Mouse (Mus musculus) frontal cortex, postnatal 36 days (tissue): ENCODE data around the gene Cers2.
A peak's percentile ranks its signal among the peaks of the same experiment; 100 is the strongest.
"Not testable (repeated sequence)": the region's sequence is repeated elsewhere in the genome, so short reads cannot be mapped to it uniquely, and the experiment has no call there.

Source experiments
- DNase-seq, 2 experiments: peaks; one replicate each; pipeline ENCODE4 v3.0.0; 2022; ENCODE audit warnings: low spot score in 2 of 2

The Cers2 gene

DNA sequence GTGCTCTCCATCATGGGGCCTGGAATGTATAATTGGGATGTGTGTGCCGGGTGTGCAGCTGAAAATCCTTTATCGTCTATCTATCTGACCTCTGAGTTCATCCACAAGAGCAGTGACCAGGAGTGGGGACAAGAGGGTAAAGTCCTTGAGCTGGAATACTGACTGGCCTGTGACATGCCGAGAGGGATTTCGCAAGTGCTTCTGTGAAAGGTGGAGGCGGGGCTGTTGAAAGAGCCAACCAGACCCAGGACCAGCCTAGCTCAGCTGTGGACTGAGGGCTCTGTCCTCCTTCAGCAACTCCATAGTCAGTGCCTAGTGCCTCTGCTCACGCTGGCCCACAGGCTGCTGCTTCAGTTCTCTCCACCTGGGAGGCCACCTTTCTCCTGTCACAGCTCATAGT lies 4.0 kb downstream of the Cers2 start:
- DNase-seq = no peak

DNA sequence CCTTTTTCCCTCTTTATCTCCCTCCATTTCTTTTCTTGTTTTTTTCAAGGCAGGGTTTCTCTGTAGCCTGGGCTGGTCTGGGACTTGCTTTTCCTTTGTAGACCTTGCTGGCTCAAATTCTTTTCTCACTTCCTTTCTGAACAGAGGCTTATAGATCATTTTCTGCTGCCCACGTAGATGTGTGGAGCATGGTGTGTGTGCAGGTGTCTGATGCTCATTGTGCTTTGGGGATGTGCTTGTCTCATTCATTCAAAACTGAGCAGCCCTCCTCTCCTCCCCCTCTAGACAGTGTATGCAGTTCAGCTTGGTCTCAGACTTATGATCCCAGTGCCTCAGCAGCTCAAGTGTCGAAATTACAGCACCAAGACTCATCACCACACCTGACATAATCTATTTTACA lies 4.5 kb downstream of the Cers2 start:
- DNase-seq = no peak

DNA sequence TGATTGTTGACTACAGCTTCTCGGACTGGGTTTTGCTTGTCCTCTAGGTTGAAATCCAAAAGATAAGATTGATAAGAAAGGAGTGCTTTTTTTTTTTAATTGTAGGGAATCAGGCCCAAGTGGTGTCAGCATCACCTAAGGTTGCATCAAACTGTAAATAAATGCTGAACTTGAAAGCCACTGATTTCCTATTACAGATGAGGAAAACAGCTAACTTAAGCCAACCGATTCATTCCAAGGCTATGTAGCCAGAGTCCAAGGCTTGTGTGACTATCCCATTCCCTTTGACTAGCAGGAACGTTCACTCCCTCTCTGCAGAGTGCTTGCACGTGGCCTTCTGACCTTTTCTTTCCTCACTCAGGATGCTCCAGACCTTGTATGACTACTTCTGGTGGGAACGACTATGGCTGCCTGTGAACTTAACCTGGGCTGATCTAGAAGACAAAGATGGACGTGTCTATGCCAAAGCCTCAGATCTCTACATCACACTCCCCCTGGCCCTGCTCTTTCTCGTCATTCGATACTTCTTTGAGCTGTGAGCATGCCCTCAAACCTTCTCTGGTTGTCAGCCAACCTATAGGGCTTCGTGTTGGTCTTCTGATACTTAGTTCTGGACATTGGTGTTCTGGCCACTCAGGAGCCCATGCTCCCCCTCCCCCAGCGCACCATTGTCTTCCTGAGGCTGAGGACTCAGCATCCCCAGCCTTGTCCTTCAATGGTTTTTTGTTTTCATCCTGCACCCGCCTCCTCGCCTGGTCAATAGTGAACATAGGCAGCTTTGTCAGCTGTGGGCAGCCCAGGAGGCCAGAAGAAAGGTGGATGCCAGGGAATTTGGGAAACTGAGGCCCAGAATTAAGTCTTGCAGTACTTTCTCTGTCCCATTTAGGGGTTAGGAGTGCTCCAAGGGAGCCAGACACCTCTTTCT lies 5.4 kb downstream of the Cers2 start:
- no peak for DNase-seq

DNA sequence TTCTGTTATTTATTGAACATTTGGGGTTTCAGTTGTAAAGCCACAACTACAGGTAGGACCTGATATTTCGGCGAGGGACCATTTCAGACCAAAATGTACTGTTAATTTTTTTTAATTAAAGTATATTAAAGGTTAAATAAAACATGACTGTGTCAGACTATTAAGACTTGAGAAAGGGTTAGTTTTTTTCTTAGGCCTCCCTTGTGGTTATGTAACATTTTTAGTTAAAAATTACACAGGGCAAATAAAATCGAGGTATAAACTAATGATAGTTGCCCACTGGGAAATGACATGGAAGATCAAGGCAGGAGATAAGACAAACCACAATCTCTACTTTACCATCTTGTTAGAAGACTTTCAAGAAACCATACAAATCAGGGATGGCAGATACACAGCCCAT lies 8.8 kb downstream of the Cers2 start:
- no peak for DNase-seq

DNA sequence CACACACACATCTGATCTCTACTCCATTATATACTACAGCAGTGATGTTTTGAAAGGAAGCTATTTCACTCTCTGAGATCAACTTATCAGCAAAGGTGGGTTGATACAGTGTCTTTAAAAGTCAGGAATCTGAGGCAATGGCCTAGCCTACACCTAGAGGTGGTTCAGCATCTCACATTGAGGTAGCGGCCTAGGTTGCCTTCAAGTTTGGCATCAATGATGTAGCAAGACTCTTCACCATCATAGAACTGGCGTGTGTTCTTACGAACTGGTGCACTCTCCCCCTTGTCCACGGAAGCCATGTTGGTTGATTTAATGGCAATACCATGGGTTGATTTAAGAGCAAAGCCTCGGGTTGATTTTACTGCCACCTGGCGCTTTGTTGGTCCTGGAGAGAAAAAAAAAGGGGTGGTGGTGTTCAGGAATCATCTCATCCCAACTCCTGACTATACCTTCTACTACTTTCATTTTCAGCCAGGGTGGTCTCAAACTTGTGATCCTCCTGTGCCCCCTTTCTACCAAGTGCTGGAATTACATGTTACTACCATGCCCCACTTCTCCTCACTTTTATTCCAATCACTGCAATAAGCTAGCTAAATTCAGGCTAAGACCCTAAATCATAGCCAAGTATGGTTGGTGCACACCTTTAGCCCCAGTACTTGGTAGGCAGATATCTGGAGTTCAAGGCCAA lies 10.0 kb downstream of the Cers2 start:
- DNase-seq = no peak

DNA sequence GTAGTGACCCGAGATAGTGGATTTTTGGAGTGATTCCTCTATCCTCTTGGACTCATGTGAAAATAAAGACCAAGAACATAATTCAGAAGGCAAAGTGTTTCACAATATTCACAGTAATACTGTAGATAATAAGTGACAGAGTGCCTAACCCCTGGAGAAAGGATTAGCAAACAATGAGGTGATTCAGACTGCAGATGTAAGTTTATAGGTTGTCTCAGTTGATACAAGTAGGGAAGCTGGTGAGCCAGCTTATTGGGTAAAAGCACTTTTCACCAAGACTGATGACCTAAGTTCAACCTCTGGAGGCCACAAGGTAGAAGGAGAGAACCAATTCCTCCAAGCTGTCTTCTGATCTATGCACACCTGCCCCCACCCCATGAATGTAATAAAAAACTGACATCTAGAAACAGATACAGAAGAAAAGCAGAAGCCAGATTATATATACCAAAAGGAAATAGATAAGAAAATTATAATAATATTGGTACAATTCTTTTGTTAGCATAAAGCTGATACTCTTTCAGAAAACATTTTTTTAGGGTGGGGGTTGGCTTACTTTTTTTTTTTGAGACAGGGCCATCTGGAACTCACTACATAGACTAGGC lies 14.3 kb downstream of the Cers2 start:
- no peak for DNase-seq

DNA sequence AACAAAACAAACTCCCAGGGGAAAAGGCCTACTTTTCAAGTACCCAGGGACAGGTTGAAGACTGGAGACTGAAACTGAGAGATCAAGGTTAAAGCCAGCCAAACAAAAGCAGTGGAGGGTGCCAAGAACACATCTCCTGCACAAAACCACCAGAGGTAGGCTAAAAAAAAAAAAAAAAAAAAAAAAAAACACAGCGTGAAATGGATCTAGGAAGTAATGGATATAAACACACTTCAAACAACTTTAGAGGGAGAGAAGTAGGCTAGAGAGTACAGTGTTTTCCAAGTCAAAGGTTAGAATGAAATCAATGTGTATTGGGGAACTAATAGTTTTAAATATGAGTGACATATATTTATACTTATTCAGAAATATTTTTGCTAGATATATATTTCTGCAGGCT lies 16.9 kb downstream of the Cers2 start:
- DNase-seq = no peak

DNA sequence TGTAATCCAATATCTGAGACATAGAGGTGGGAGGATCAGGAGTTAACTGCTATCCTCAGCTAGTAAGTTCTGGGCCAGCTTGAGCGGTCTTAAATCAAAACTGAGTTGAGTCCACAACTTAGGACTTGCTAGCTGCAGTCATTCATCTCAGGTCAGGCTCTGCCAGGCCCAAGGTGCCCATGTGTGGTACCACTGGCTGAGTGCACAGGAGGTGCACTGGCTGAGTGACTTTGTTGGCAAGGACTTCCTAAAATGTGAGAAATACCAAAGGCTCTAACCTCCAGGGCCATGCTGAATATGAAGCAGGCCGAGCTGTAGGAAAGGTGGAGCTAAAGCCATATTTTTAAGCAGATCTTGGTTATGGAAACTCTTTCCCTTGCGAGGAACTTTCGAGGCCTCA lies 22.8 kb downstream of the Cers2 start:
- DNase-seq = no peak

DNA sequence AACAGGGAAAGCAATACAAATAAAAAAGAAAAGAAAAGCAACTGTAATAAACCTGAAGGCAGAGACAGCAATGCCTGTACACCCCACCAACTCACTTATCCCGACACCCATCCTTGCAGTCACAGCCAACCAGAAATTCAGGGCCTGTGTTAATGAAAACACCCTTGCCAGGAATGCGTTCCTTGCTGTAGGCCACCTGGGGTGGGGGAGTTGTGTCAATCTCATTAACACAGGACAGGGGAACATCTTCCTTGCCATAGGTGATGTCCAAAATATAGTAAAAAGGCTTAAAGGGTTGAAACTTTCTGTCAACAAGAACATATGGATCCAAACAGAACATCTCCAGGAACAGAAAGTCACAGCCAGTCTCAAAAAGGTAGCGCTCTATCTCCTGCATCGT lies 23.7 kb downstream of the Cers2 start:
- DNase-seq = no peak

DNA sequence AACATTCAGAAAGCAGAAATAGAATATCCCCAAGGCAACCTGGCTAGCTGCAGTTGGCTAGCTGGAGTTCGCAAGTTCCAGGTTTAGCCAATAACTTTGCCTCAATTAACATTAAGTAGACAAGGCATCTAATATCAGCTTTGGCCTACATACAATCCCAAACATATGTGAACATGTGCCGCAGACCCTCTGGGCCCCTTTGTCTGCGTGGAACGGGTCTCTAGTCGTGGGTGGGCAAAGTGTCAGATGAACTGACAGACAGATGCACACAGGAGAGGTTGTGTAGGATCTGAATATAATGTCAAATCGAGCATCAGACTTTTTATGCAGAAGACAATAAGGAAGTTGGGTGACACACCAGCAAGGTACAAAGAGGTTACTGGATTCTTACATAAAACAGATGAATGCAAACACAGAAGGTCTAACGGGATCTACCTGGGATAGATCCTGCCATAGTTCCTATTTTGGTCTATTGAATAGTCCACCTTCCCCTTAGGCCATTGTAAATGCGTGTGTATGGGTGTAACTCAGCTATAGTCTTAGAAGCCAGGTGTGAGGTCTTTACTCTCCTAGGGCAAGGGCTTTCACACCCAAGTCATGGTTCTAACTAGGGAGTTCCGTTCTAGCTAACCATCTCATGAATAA lies 28.9 kb downstream of the Cers2 start:
- DNase-seq = not testable (repeated sequence)

DNA sequence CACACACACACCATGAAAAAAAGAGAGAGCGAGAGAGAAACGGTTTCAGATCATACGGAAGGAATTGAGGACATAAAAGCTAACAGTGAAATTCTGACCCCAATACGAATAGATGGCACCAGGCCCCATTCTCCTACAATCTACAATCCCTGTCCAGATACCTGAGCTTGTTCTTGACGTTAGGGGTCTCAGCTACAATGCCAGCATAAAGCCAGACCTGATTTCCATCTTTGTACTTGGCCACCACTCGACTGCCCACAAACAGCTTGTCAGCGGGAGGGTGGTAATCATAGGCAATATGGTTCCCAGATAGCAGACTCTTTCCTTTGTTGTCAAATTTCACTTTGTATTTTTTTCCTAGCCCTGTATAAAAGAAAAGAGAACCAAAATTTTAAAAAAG lies 31.9 kb downstream of the Cers2 start:
- DNase-seq = no peak

DNA sequence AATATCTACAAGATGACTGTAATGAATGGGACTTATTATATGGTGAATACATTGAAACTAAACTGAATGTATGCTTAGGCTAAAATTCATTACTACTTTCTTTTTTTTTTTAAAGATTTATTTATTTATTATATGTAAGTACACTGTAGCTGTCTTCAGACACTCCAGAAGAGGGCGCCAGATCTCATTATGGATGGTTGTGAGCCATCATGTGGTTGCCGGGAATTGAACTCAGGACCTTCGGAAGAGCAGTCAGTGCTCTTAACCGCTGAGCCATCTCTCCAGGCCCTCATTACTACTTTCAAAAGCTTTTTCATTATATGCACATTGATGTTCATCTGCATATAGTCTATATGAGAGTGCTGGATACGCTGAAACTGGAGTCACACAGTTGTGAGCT lies 33.8 kb downstream of the Cers2 start:
- not testable (repeated sequence) for DNase-seq

DNA sequence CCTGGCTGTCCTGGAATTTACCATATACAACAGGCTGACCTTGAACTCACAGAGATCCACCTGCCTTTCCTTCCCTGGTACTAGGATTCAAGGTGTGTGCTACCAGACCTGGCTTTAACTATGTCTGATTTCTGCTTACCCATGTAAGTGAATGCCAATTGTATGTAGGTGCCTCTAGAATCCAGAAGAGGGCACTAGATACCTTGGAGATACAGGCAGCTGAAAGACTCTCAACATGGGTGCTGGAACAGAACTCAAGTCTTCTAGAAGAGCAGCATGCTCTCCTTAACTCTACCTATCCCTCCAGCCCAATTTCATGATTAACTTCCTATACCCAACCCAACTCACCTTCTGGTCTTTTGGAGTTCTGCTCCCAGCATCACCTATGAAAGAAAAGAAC lies 34.9 kb downstream of the Cers2 start:
- no peak for DNase-seq

DNA sequence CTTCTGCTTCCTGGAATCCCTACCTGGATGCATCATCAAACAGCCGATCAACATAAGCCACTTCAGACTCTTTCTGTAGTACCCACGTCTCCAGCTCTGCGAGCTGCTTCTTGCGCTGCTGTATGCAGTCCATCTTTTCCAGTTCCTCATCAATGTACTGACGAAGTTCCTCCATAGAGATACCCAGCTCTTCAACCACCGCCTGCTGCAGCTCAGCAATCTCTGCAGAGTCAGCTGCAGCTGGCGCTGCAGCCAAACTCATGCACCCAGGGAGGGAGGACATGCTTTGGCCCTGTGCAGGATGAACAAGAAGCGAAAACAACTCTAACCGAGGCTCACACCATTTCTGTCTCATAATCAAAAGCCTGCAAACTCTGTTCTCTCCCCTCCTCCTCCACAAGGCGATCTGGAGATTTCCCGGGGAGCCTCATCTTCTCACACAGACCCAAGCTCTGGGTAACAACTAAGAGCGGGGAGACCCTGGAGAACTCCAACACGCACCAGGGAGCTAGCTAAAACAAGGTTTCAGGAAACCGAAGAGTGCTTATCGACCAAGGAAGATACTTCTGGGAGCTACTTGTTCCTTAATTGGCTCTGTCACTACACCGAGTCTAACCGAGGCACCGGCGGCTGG lies 41.4 kb downstream of the Cers2 start:
- DNase-seq = peak in 1 of 2 experiments; percentile 7

DNA sequence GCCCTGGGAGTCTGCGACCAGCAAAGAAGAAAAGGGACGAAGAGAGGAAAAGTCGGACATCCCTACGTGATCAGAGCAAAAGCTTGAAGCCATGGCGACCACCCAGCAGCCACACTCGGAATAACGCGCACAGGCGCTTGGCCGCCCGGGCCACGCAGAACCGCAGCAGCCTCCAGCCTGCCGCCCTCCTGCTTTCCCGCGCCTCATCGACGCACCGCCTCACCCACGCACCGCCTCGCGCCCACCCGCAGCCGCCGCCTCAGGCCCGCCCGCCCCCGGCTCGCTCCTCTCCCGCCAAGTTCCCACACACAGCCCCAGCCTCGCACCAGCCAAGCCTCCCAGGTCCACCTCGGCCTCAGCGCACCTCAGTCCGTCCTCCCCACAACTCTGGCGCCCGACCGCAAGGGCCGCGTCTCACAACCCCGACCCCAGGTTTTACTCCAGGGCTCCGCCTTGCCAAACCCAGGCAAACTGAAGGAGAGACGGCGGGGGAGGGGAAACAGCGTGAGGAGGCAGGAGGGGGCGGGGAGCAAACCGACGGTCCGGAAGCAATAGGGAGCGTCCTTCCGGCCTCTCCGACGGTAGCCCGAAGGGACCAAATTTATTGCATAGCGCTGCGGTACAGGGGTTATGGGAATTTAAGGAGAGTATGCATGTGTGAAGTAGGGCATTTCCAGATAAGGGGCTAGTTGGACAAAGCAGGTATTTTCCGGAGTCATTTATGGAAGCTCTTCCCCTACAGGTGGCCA lies 42.3 kb downstream of the Cers2 start, which contains the start of gene Setdb1:
Setdb1 (minus strand) TSS at position 502 of the 749 bp plus-strand sequence.
- DNase-seq = peak; percentile 91 to 95

DNA sequence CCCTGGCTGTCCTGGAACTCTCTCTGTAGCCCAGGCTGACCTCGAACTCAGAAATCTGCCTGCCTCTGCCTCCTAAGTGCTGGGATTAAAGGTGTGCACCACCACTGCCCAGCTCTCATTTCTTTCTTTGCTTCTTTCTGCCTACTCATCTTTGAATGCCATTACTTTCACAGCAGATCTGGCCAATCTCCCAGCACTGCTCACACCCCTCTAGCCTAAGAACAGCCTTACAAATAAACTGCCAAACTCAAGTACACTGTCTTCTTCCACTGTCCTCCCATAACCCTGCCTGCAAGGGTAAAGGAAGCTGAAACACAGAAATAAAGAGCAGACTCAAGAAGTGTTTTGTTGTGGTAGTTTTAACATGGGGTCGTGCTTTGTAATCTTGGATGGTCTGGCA lies 43.2 kb downstream of the Cers2 start:
- peak in 1 of 2 experiments; percentile 19 for DNase-seq

DNA sequence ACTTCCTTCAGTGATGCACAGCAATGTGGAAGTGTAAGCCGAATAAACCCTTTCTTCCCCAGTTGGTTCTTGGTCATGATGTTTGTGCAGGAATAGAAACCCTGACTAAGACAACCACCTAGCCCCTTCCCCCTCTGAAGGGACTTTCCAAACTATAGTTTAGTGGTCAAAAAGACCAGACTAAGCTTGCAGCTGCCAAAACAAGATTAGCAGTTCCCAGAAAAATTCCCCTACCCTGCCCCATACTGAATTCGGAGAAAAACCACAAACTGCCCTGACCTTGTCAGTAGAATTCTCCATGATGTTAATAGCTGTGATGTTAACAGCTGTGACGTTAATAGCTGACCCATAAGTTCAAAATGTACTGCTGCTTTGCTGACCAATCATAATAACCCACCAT lies 45.7 kb downstream of the Cers2 start:
- DNase-seq = not testable (repeated sequence)

DNA sequence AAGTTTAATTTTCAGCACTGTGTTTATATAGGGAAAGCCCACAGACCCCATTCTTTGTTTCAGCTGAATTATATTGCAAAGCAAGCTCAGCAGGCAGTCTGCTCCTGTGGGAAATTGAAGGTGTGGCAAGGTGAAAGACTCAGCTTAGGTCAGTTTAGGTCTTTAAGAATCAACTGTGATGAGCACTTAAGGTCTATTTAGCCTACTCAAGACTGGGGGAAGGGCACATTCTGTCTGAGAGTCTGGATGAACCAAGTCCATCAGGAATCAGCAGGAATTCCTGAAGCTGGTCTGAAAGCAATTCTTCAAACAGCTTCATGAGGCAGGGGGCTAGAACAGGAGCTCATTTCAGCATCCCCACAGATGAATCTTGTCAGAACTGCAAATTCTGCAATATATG lies 55.5 kb downstream of the Cers2 start:
- DNase-seq = no peak
